Mouse (Mus musculus): ENCODE data around the gene Ppp1r1b.

Gene Ppp1r1b

GRCm38 (mm10) chr11:98328371-98329069 lies 19.7 kb upstream of the Ppp1r1b start:
- DNase-seq: no peak

GRCm38 (mm10) chr11:98329081-98329959 lies 18.9 kb upstream of the Ppp1r1b start, which contains the start of gene Neurod2:
TSS of gene Neurod2 (minus strand) at chr11:98329648.
- DNase-seq: no peak

- no peak for DNase-seq
These were observed 18.1 kb upstream of the Ppp1r1b start for GRCm38 (mm10) chr11:98329960-98330744.

- no peak for DNase-seq
These were observed 17.4 kb upstream of the Ppp1r1b start for GRCm38 (mm10) chr11:98330745-98331204.

GRCm38 (mm10) chr11:98331401-98331800 lies 16.8 kb upstream of the Ppp1r1b start:
- DNase-seq: no peak

GRCm38 (mm10) chr11:98332186-98332585 lies 16.0 kb upstream of the Ppp1r1b start:
- no peak for DNase-seq

GRCm38 (mm10) chr11:98332841-98333240 lies 15.4 kb upstream of the Ppp1r1b start:
- no peak for DNase-seq

- DNase-seq: no peak
These were observed 14.9 kb upstream of the Ppp1r1b start for GRCm38 (mm10) chr11:98333263-98333696.

GRCm38 (mm10) chr11:98333981-98334741 lies 14.0 kb upstream of the Ppp1r1b start:
- DNase-seq: no peak

- no peak for DNase-seq
These were observed 13.0 kb upstream of the Ppp1r1b start for GRCm38 (mm10) chr11:98335250-98335649.

- no peak for DNase-seq
These were observed 11.7 kb upstream of the Ppp1r1b start for GRCm38 (mm10) chr11:98336245-98337107.

- DNase-seq: peak; percentile 72
These were observed 9.7 kb upstream of the Ppp1r1b start for GRCm38 (mm10) chr11:98338507-98338961.

- peak; percentile 44 for DNase-seq
These were observed 9.1 kb upstream of the Ppp1r1b start for GRCm38 (mm10) chr11:98339071-98339501.

- DNase-seq: no peak
These were observed 8.4 kb upstream of the Ppp1r1b start for GRCm38 (mm10) chr11:98339679-98340287.

GRCm38 (mm10) chr11:98340597-98340996 lies 7.6 kb upstream of the Ppp1r1b start:
- DNase-seq: no peak

GRCm38 (mm10) chr11:98341174-98341573 lies 7.0 kb upstream of the Ppp1r1b start:
- DNase-seq: no peak

GRCm38 (mm10) chr11:98342000-98342945 lies 5.9 kb upstream of the Ppp1r1b start:
- peak; percentile 95 for DNase-seq

- peak; percentile 88 for DNase-seq
These were observed 3.0 kb upstream of the Ppp1r1b start for GRCm38 (mm10) chr11:98345253-98345652.

GRCm38 (mm10) chr11:98346168-98346567 lies 2.0 kb upstream of the Ppp1r1b start:
- DNase-seq: no peak

All from kidney, postnatal 10 days (tissue).